Mouse (Mus musculus) myocyte (in vitro differentiated cells): ENCODE measurements at regions not wholly inside any gene's neighbourhood (a gene's known extent, or its start where the extent isn't known, plus 50 kb on each side); places are given as distances from the start of the nearest gene placed in this dataset.

Experiments used
- E2F4 ChIP-seq: IDR thresholded peaks from one replicate; pipeline ENCODE4 v1.6.1; 2011; ENCODE audit warnings: mild to moderate bottlenecking, control low read depth, moderate library complexity; ENCODE audit not compliant: insufficient read depth
- MAX ChIP-seq: IDR thresholded peaks from one replicate; pipeline ENCODE4 v1.6.1; 2011; ENCODE audit warnings: low read depth, mild to moderate bottlenecking, control low read depth
- MYOD1 ChIP-seq, 3 experiments: IDR thresholded peaks; one replicate each; pipeline ENCODE4 v1.6.1; 2011; ENCODE audit warnings: control low read depth in 2 of 3, low read depth in 2 of 3, mild to moderate bottlenecking in 2 of 3, moderate library complexity in 1 of 3; ENCODE audit not compliant: insufficient read length in 2 of 3, control insufficient read depth in 1 of 3
- MYOG ChIP-seq, 3 experiments: IDR thresholded peaks; one replicate each; pipeline ENCODE4 v1.6.1; 2011; ENCODE audit warnings: control low read depth in 2 of 3, low read depth in 2 of 3, mild to moderate bottlenecking in 2 of 3; ENCODE audit not compliant: insufficient read length in 2 of 3, control insufficient read depth in 1 of 3, insufficient read depth in 1 of 3
- POLR2A ChIP-seq: IDR thresholded peaks from one replicate; pipeline ENCODE4 v1.6.1; 2011; ENCODE audit warnings: low read depth, mild to moderate bottlenecking, control low read depth, moderate library complexity; ENCODE audit not compliant: insufficient read length
- POLR2AphosphoS2 ChIP-seq: IDR thresholded peaks from one replicate; pipeline ENCODE4 v1.6.1; 2011; ENCODE audit warnings: low read depth, control low read depth; ENCODE audit not compliant: insufficient read length
- REST ChIP-seq: IDR thresholded peaks from one replicate; pipeline ENCODE4 v1.6.1; 2011; ENCODE audit warnings: mild to moderate bottlenecking, control low read depth, moderate library complexity; ENCODE audit not compliant: insufficient read depth, insufficient read length
- SRF ChIP-seq: IDR thresholded peaks from one replicate; pipeline ENCODE4 v1.6.1; 2011; ENCODE audit warnings: low read depth; ENCODE audit not compliant: control insufficient read depth, insufficient read length
- USF1 ChIP-seq: IDR thresholded peaks from one replicate; pipeline ENCODE4 v1.6.1; 2011; ENCODE audit warnings: low read depth, mild to moderate bottlenecking, control low read depth, moderate library complexity

DNA sequence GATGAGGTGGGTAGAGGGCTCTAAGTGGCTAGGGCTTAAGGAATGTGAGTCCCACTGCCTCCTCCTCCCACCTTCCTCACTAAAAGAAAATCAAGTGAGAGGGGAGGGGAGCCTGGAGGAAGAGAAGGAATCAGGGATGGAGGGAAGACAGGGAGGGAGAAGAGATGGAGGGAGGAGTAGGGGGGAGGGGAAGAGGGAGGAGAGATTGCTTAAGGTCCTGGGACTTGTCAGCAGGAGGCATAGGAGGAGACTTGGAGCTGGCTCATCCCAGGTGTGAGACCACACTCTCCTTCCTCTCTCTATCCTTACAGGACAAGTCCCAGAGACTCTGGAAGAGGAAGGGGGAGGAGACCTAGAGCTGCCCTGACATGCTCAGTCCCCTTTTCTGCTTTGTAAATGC lies 143.2 kb downstream of the Chst1 start:
- TF ChIP-seq POLR2A (no peak), MYOD1 (IDR thresholded peaks at IDR 0.05; ENCODE audit: control insufficient read depth in 1 of 3, insufficient read length in 2 of 3, low read depth in 2 of 3) (no peak), REST (no peak), MAX (no peak), E2F4 (no peak), POLR2AphosphoS2 (no peak), USF1 (no peak), MYOG (IDR thresholded peaks at IDR 0.05; ENCODE audit: control insufficient read depth in 1 of 3, insufficient read depth in 1 of 3, insufficient read length in 2 of 3, low read depth in 2 of 3) (no peak), SRF (no peak)
